Mouse (Mus musculus): ENCODE measurements around the gene Cd27. TPM values are rescaled to one million over a fixed set of nuclear protein-coding genes. Genes with fewer than 3 reads are reported as not detected.
"Not testable (repeated sequence)": the region's sequence is repeated elsewhere in the genome, so short reads cannot be mapped to it uniquely, and the experiment has no call there.

The Cd27 gene
- polyA plus RNA-seq, 1 experiment from 2014 or later, result 1.7 TPM

- ATAC-seq (ENCODE audit: insufficient number of reproducible peaks, insufficient read depth, low FRiP score, low TSS enrichment, low read depth); H3K4me1 ChIP-seq; H3K4me2 ChIP-seq; H3K27ac ChIP-seq; H3K4me3 ChIP-seq; H3K9ac ChIP-seq; H3K27me3 ChIP-seq; H3K36me3 ChIP-seq; H3K9me3 ChIP-seq: not testable (repeated sequence)
- 70% methylated on average over 6 of the region's 6 CpGs for WGBS
These were observed 29.8 kb upstream of the Cd27 start for GRCm38 (mm10) chr6:125266600-125266999.

- no peaks in the 10 kb centered on the region for H3K27me3 ChIP-seq
- no peak overlapping the region for H3K4me3 ChIP-seq
- no peak for ATAC-seq (ENCODE audit: insufficient number of reproducible peaks, insufficient read depth, low FRiP score, low TSS enrichment, low read depth)
- no peak overlapping the region for H3K4me2 ChIP-seq
- H3K27ac ChIP-seq, result no peak overlapping the region
- H3K9me3 ChIP-seq, result no peaks in the 10 kb centered on the region
- no peak overlapping the region for H3K9ac ChIP-seq
- H3K36me3 ChIP-seq, result no peaks in the 10 kb centered on the region
- WGBS, result 79% methylated on average over 13 of the region's 13 CpGs
- H3K4me1 ChIP-seq, result no peaks in the 10 kb centered on the region
These were observed 29.3 kb upstream of the Cd27 start for GRCm38 (mm10) chr6:125266091-125266490.

- WGBS, result 62% methylated on average over 10 of the region's 10 CpGs
- Histone ChIP-seq H3K27ac (no peak overlapping the region), H3K4me3 (no peak overlapping the region), H3K36me3 (no peaks in the 10 kb centered on the region), H3K4me2 (no peak overlapping the region), H3K9ac (no peak overlapping the region), H3K4me1 (no peaks in the 10 kb centered on the region), H3K27me3 (no peaks in the 10 kb centered on the region), H3K9me3 (no peaks in the 10 kb centered on the region)
- no peak for ATAC-seq (ENCODE audit: insufficient number of reproducible peaks, insufficient read depth, low FRiP score, low TSS enrichment, low read depth)
These were observed 28.4 kb upstream of the Cd27 start for GRCm38 (mm10) chr6:125265239-125265638.

- 82% methylated on average over 9 of the region's 9 CpGs for WGBS
- H3K27me3 ChIP-seq, result no peaks in the 10 kb centered on the region
- H3K9me3 ChIP-seq, result no peaks in the 10 kb centered on the region
- no peaks in the 10 kb centered on the region for H3K36me3 ChIP-seq
- no peak for ATAC-seq (ENCODE audit: insufficient number of reproducible peaks, insufficient read depth, low FRiP score, low TSS enrichment, low read depth)
- H3K4me2 ChIP-seq, result no peak overlapping the region
- no peak overlapping the region for H3K9ac ChIP-seq
- no peak overlapping the region for H3K4me3 ChIP-seq
- H3K4me1 ChIP-seq, result no peaks in the 10 kb centered on the region
- H3K27ac ChIP-seq, result no peak overlapping the region
These were observed 27.4 kb upstream of the Cd27 start for GRCm38 (mm10) chr6:125264219-125264618.

- H3K9ac ChIP-seq, result no peak overlapping the region
- H3K36me3 ChIP-seq, result no peaks in the 10 kb centered on the region
- no peak overlapping the region for H3K27ac ChIP-seq
- H3K9me3 ChIP-seq, result no peaks in the 10 kb centered on the region
- no peak overlapping the region for H3K4me3 ChIP-seq
- no peaks in the 10 kb centered on the region for H3K27me3 ChIP-seq
- H3K4me1 ChIP-seq, result peaks cover 10% of the 10 kb centered on the region; the same call in 1 of the 2 replicates
- no peak for ATAC-seq (ENCODE audit: insufficient number of reproducible peaks, insufficient read depth, low FRiP score, low TSS enrichment, low read depth)
- WGBS, result 79% methylated on average over 10 of the region's 10 CpGs
- no peak overlapping the region for H3K4me2 ChIP-seq
These were observed 23.3 kb upstream of the Cd27 start for GRCm38 (mm10) chr6:125260006-125260555.

DNA sequence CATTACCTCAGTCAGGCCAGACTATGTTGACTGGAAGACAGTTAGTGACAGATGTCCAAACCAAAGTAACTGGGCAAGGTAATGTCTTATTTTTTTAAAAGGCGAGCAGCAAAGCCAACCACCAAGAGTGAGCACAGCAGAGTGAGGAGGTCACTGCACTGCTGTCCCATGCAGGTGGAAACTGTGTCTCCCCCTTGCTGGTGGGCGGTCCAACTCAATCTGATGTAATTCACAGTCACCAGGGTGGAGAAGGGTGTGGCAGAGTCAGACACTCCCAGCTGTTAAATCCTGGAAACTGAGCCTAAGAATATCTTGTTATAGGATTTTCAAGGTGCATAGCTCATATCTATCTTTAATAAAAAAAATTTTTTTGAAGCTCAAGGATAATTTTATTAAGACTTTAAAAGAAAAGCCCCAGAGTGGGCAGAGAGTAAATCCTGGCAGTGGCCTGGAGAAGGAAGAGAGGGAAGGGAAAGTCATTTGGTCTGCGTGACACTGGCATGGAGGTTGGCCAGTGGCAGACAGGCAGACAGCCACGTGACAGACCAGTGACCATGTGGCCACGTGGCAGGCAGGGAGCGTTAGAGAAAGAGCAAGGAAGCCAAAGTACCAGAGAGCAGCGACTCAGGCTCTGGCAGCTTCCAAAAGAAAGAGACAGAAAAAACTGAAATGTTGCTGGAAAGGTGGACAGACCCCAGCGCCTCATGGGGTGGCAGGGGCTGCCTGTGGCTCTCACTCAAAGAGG is 19.6 kb upstream of the Cd27 start:
- WGBS, result 81% methylated on average over 8 of the region's 8 CpGs
- ATAC-seq (ENCODE audit: insufficient number of reproducible peaks, insufficient read depth, low FRiP score, low TSS enrichment, low read depth), result no peak

GRCm38 (mm10) chr6:125255516-125256044 is 18.8 kb upstream of the Cd27 start:
- Histone ChIP-seq H3K27me3 (no peaks in the 10 kb centered on the region), H3K4me2 (no peak overlapping the region), H3K4me3 (no peak overlapping the region), H3K27ac (no peak overlapping the region), H3K9me3 (no peaks in the 10 kb centered on the region), H3K9ac (no peak overlapping the region), H3K4me1 (peaks cover 10% of the 10 kb centered on the region; the same call in 1 of the 2 replicates), H3K36me3 (no peaks in the 10 kb centered on the region)
- 82% methylated on average over 7 of the region's 7 CpGs for WGBS
- ATAC-seq (ENCODE audit: insufficient number of reproducible peaks, insufficient read depth, low FRiP score, low TSS enrichment, low read depth), result no peak

More for the DNA sequence above, 19.6 kb upstream of the Cd27 start:
- Histone ChIP-seq H3K36me3 (no peaks in the 10 kb centered on the region), H3K9me3 (no peaks in the 10 kb centered on the region), H3K4me1 (peaks cover 10% of the 10 kb centered on the region; the same call in 1 of the 2 replicates), H3K4me2 (no peak overlapping the region), H3K27ac (no peak overlapping the region), H3K27me3 (no peaks in the 10 kb centered on the region), H3K9ac (no peak overlapping the region), H3K4me3 (no peak overlapping the region)

DNA sequence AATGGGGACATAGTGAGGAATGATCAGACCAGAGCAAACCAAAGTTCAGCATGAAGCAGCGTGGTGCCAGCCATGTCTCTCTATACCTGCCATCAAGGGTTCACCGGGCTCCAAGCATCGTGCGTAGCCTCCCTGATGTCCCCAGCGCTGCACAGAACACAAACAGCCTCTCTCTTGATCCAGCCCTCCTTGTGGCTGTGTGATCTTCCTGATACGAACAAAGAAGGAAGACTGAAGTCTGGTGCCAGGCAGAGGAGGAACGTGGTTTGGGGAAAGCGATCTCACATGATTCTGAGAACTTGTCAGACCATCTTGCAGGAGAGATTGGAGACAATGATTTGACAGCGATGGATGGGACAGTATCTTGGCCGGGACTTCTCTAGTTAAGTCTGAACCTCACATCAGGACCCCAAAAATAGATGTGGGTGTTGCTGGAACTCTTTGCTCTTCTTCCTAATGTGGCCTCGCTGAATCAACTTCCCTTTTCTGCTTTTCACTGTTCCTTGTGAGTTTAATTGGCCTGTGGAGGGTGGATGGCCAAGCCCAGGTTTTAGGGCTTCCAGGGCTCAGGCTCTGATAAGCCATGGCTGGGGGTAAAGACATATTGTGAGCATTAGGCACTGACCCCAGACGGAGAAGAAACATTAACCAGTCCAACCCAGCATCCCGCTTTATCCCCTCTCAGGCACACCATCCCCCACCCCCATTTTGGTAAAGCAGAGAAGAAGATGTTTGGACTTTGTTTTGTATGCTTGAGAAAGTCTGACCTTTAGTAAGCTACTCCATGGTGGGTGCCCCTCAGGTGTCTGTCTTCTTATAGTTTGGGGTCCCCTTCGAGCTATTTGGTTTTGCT is 17.3 kb upstream of the Cd27 start:
- H3K4me2 ChIP-seq, result no peak overlapping the region
- WGBS, result 81% methylated on average over 14 of the region's 14 CpGs
- no peak overlapping the region for H3K27ac ChIP-seq
- H3K4me3 ChIP-seq, result no peak overlapping the region
- ATAC-seq (ENCODE audit: insufficient number of reproducible peaks, insufficient read depth, low FRiP score, low TSS enrichment, low read depth), result no peak
- H3K36me3 ChIP-seq, result no peaks in the 10 kb centered on the region
- H3K4me1 ChIP-seq, result peaks cover 10% of the 10 kb centered on the region; the same call in 1 of the 2 replicates
- H3K27me3 ChIP-seq, result no peaks in the 10 kb centered on the region
- no peak overlapping the region for H3K9ac ChIP-seq
- no peaks in the 10 kb centered on the region for H3K9me3 ChIP-seq

DNA sequence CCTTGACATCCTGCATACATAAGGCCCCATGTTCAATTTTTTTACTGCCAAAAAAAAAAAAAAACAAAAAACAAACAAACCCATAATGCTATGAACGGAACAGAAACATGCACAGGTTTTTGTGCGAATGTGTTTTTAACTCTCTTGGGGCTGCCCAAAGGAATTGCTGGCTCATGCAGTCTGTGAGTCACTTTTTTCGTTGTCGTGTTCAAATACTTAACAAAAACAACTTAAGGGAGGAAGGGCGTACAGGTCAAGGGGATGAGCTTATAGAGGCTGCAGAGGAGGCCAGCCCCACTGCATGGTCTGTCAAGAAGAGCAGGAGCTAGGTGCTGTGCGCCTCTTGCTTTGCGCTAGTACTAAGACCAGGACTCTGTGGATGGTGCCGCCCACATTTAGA is 15.9 kb upstream of the Cd27 start:
- no peak overlapping the region for H3K27ac ChIP-seq
- 90% methylated on average over 8 of the region's 8 CpGs for WGBS
- H3K36me3 ChIP-seq, result no peaks in the 10 kb centered on the region
- no peaks in the 10 kb centered on the region for H3K27me3 ChIP-seq
- H3K9ac ChIP-seq, result no peak overlapping the region
- no peaks in the 10 kb centered on the region for H3K9me3 ChIP-seq
- ATAC-seq (ENCODE audit: insufficient number of reproducible peaks, insufficient read depth, low FRiP score, low TSS enrichment, low read depth), result no peak
- H3K4me3 ChIP-seq, result no peak overlapping the region
- H3K4me2 ChIP-seq, result no peak overlapping the region
- peaks cover 4% of the 10 kb centered on the region; the same call in 1 of the 2 replicates for H3K4me1 ChIP-seq

- ATAC-seq (ENCODE audit: insufficient number of reproducible peaks, insufficient read depth, low FRiP score, low TSS enrichment, low read depth), result no peak
- no peak overlapping the region for H3K9ac ChIP-seq
- WGBS, result 76% methylated on average over 3 of the region's 3 CpGs
- H3K27me3 ChIP-seq, result no peaks in the 10 kb centered on the region
- H3K4me3 ChIP-seq, result no peak overlapping the region
- H3K4me1 ChIP-seq, result no peaks in the 10 kb centered on the region
- no peak overlapping the region for H3K4me2 ChIP-seq
- H3K9me3 ChIP-seq, result no peaks in the 10 kb centered on the region
- H3K27ac ChIP-seq, result no peak overlapping the region
- H3K36me3 ChIP-seq, result no peaks in the 10 kb centered on the region
These were observed 15.5 kb upstream of the Cd27 start for GRCm38 (mm10) chr6:125252285-125252684.

GRCm38 (mm10) chr6:125244551-125244950 is 7.7 kb upstream of the Cd27 start:
- Histone ChIP-seq H3K27me3 (no peaks in the 10 kb centered on the region), H3K4me3 (no peak overlapping the region), H3K9me3 (no peaks in the 10 kb centered on the region), H3K9ac (no peak overlapping the region), H3K36me3 (no peaks in the 10 kb centered on the region), H3K4me1 (no peaks in the 10 kb centered on the region), H3K4me2 (no peak overlapping the region), H3K27ac (no peak overlapping the region)
- no peak for ATAC-seq (ENCODE audit: insufficient number of reproducible peaks, insufficient read depth, low FRiP score, low TSS enrichment, low read depth)
- WGBS, result 28% methylated on average over 1 of the region's 1 CpGs

Measured in embryonic facial prominence, embryonic 13.5 days (tissue).